Mouse (Mus musculus) spleen, adult 2 months (tissue): Measurements from ENCODE around the gene Babam2. TPM values are rescaled to one million over a fixed set of nuclear protein-coding genes. Genes with fewer than 3 reads are reported as not detected.

Experiments
- DNase-seq, 2 experiments: peaks; one replicate each; pipeline versions ENCODE4 v3.0.0 to v3.0.0-alpha.2; 2012 to 2021; ENCODE audit warnings: low spot score in 2 of 2, low read depth in 1 of 2
- H3K27ac ChIP-seq: fragments of 200-500 bp; 2 replicates; pipeline ENCODE4 v1.5.1; 2012; ENCODE audit warnings: low read length, inconsistent platforms; ENCODE audit not compliant: insufficient read depth
- H3K27me3 ChIP-seq: fragments of 200-500 bp; 2 replicates; pipeline ENCODE4 v1.6.1; 2012; ENCODE audit warnings: mild to moderate bottlenecking, moderate library complexity, low read length, inconsistent platforms; ENCODE audit not compliant: control insufficient read depth, insufficient read depth
- H3K36me3 ChIP-seq: fragments of 200-500 bp; 2 replicates; pipeline ENCODE4 v1.6.1; 2012; ENCODE audit warnings: mild to moderate bottlenecking, low read length, inconsistent platforms; ENCODE audit not compliant: control insufficient read depth, insufficient read depth
- H3K4me1 ChIP-seq: fragments of 200-500 bp; 2 replicates; pipeline ENCODE4 v1.6.1; 2011; ENCODE audit warnings: inconsistent platforms; ENCODE audit not compliant: control insufficient read depth, insufficient read depth, insufficient read length
- H3K4me3 ChIP-seq: fragments of 200-500 bp; 2 replicates; pipeline ENCODE4 v1.5.1; 2011; ENCODE audit warnings: mild to moderate bottlenecking, inconsistent platforms; ENCODE audit not compliant: insufficient read depth, insufficient read length; ENCODE audit errors: extremely low read depth
- CTCF ChIP-seq: fragments of 200-500 bp; IDR thresholded peaks from 2 replicates; pipeline ENCODE4 v1.5.1; 2011; ENCODE audit warnings: mild to moderate bottlenecking, inconsistent platforms; ENCODE audit not compliant: insufficient read depth, insufficient read length, insufficient replicate concordance; ENCODE audit errors: extremely low read depth
- POLR2A ChIP-seq: fragments of 200-500 bp; IDR thresholded peaks from 2 replicates; pipeline ENCODE4 v1.6.1; 2011; ENCODE audit warnings: low read depth, low read length, inconsistent platforms
- WGBS: fragments of 180-500 bp; shearing (Covaris S2); methylation state at CpG from one replicate; pipeline ENCODE4 v1.1.7; 2018; 5-methylcytosine and 5-hydroxymethylcytosine counted together
- polyA plus RNA-seq: library from polyadenylated mRNA; depleted of rRNA; stranded (reverse); fragments of >200 nt; gene quantifications from 2 replicates; pipeline ENCODE4 v1.2.3, GENCODE M21; 2012; rRNA removed

Babam2 gene
- polyA plus RNA-seq, 1 experiment = 12.2 TPM

GRCm38 (mm10) chr5:32127927-32128326 is 430.4 kb downstream of the Babam2 start:
- Histone ChIP-seq H3K27ac (no peak overlapping the region), H3K4me3 (no peak overlapping the region), H3K4me1 (peaks cover 2% of the 10 kb centered on the region; the same call in 1 of the 2 replicates), H3K27me3 (peaks cover under 1% of the 10 kb centered on the region; the same call in 1 of the 2 replicates), H3K36me3 (no peaks in the 10 kb centered on the region)
- no peak for DNase-seq
- TF ChIP-seq CTCF (no peak), POLR2A (no peak)
- 42% methylated on average over 3 of the region's 3 CpGs for WGBS

- peak in 1 of 2 experiments; percentile 14 for DNase-seq
- 2% methylated on average over 48 of the region's 48 CpGs for WGBS
- Histone ChIP-seq H3K27me3 (peaks cover 14% of the 10 kb centered on the region), H3K4me3 (peak overlapping the region; percentile 58; the same call in 1 of the 2 replicates), H3K4me1 (peaks cover 9% of the 10 kb centered on the region), H3K36me3 (no peaks in the 10 kb centered on the region), H3K27ac (no peak overlapping the region)
- TF ChIP-seq CTCF = no peak
- no peak for TF ChIP-seq POLR2A
Observed at GRCm38 (mm10) chr5:32132971-32133501, 435.6 kb downstream of the Babam2 start.

- peak overlapping the region; percentile 35 for H3K27ac ChIP-seq
- WGBS = 1% methylated on average over 20 of the region's 20 CpGs
- H3K36me3 ChIP-seq = no peaks in the 10 kb centered on the region
- peak overlapping the region; percentile 58 for H3K4me3 ChIP-seq
- peak in 1 of 2 experiments; percentile 20 for DNase-seq
- peaks cover 14% of the 10 kb centered on the region for H3K27me3 ChIP-seq
- H3K4me1 ChIP-seq = peaks cover 9% of the 10 kb centered on the region
- no peak for TF ChIP-seq CTCF
- no peak for TF ChIP-seq POLR2A
Observed at GRCm38 (mm10) chr5:32133549-32134004, 436.1 kb downstream of the Babam2 start.

- Histone ChIP-seq H3K27ac (peak overlapping the region; percentile 35; the same call in 1 of the 2 replicates), H3K4me3 (peak overlapping the region; percentile 58), H3K36me3 (no peaks in the 10 kb centered on the region), H3K4me1 (peaks cover 9% of the 10 kb centered on the region), H3K27me3 (peaks cover 14% of the 10 kb centered on the region)
- 9% methylated on average over 21 of the region's 21 CpGs for WGBS
- DNase-seq = no peak
- no peak for TF ChIP-seq POLR2A
- TF ChIP-seq CTCF = no peak
Observed at GRCm38 (mm10) chr5:32134051-32134732, 436.7 kb downstream of the Babam2 start.

Other genes starting within 250 kb of the Babam2 start
- 9.1 and 9.6 TPM in 2 replicates for gene Zfp512, start 245.3 kb upstream of the Babam2 start, polyA plus RNA-seq
- not detected in 2 replicates for gene 4930548H24Rik, start 211.9 kb upstream of the Babam2 start, polyA plus RNA-seq
- gene Gpn1, start 202.9 kb upstream of the Babam2 start, polyA plus RNA-seq = 9.4 and 11.0 TPM in 2 replicates
- 10.3 and 14.9 TPM in 2 replicates for gene Slc4a1ap, start 170.7 kb upstream of the Babam2 start, polyA plus RNA-seq
- gene Supt7l, start 169.9 kb upstream of the Babam2 start, polyA plus RNA-seq = 6.1 and 7.0 TPM in 2 replicates
- 9.9 and 10.2 TPM in 2 replicates for gene Mrpl33, start 100.7 kb upstream of the Babam2 start, polyA plus RNA-seq
- gene Rbks, start 57 bp upstream of the Babam2 start, polyA plus RNA-seq = 3.7 and 4.0 TPM in 2 replicates